Mouse (Mus musculus): ENCODE measurements around the gene Calhm2.

The Calhm2 gene

GRCm38 (mm10) chr19:47067096-47067882 lies 70.8 kb downstream of the Calhm2 start, which contains the start of gene Taf5:
Gene Taf5, plus strand, starts transcription at chr19:47067746.
- DNase-seq: peak; percentile 98 to 99

- DNase-seq: no peak
Observed at GRCm38 (mm10) chr19:47065860-47066259, 72.2 kb downstream of the Calhm2 start.

- no peak for DNase-seq
Observed at GRCm38 (mm10) chr19:47057684-47058083, 80.4 kb downstream of the Calhm2 start.

All from cerebellum, postnatal 14 days (tissue).